In the genomic region with DNA sequence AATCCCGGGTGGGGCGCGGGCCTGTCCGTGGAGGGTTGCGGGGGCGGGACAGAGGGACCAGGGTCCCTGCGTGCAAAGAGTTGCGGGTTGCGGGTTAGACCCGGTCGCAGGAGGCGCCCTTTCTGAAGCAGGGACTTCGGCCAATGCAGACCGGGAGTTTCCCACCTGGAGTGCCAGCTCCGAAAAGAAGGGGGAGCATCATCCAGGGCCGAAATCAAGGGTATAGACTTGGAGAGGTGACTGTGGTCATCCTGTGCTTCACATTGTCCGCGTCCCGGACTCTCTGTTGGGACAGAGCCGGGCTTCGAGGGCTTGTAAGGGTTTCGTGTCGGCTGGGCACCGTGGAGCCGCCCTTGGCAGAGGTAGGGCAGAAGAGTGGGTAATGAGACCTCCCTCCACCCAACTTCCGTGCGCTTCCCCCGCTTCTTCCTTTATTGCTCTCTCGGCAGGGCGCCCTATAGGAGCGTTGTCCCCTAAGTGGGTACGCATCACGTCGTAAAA, we compare ENCODE assay signal across 7 mouse cellular contexts. TPM values are rescaled to one million over a fixed set of nuclear protein-coding genes. Genes with fewer than 3 reads are reported as not detected.
A peak's percentile ranks its signal among the peaks of the same experiment; 100 is the strongest.
DNase-seq lines count a peak whose midpoint lies in the region; ATAC-seq and TF ChIP-seq lines count a peak whose summit lies in the region.

No protein-coding gene starts in this region.

- peaks cover 19% of the 10 kb centered on the region for H3K4me1 ChIP-seq in forebrain, embryonic 15.5 days
- no peaks in the 10 kb centered on the region for H3K4me1 ChIP-seq in hindbrain, postnatal 0 days (ENCODE audit: insufficient read depth, low read length)
- H3K4me1 ChIP-seq in limb, embryonic 10.5 days: peaks cover 7% of the 10 kb centered on the region
- peaks cover 7% of the 10 kb centered on the region; the same call in 1 of the 2 replicates for H3K4me1 ChIP-seq in midbrain, embryonic 11.5 days (ENCODE audit: control insufficient read depth, insufficient read depth, low read length)

- peak; percentile 41 for TF ChIP-seq CTCF in hindbrain, postnatal 0 days (IDR thresholded peaks at IDR 0.05; ENCODE audit: low read depth)

- H3K4me2 ChIP-seq in forebrain, embryonic 15.5 days (replicated peaks): peak overlapping the region; percentile 78
- peak overlapping the region; percentile 83 for H3K4me2 ChIP-seq in hindbrain, postnatal 0 days (ENCODE audit: low read depth, low read length)
- H3K4me2 ChIP-seq in midbrain, embryonic 11.5 days: peak overlapping the region; percentile 87

- DNase-seq in NIH3T3 (ENCODE audit: low read depth): peak; percentile 47
- peak; percentile 69 for DNase-seq in cerebellum, adult 11 months
- DNase-seq in hindbrain, postnatal 0 days (ENCODE audit: low spot score): peak; percentile 57
- DNase-seq in limb, embryonic 10.5 days (ENCODE audit: low spot score): no peak
- peak; percentile 93 for DNase-seq in midbrain, embryonic 11.5 days (ENCODE audit: low spot score, missing footprints)
- DNase-seq in spleen, postnatal 10 days (ENCODE audit: low spot score in 2 of 2): peak; percentile 49 to 64

- peak overlapping the region; percentile 86 for H3K27ac ChIP-seq in forebrain, embryonic 15.5 days (replicated peaks)
- peak overlapping the region; percentile 85 for H3K27ac ChIP-seq in hindbrain, postnatal 0 days
- H3K27ac ChIP-seq in limb, embryonic 10.5 days: peak overlapping the region; percentile 93
- H3K27ac ChIP-seq in midbrain, embryonic 11.5 days (ENCODE audit: low read depth, low read length): peak overlapping the region; percentile 72

- no peaks in the 10 kb centered on the region; the same call in 1 of the 2 replicates for H3K36me3 ChIP-seq in forebrain, embryonic 15.5 days
- no peaks in the 10 kb centered on the region for H3K36me3 ChIP-seq in hindbrain, postnatal 0 days (ENCODE audit: insufficient read depth, low read length)
- peaks cover 23% of the 10 kb centered on the region for H3K36me3 ChIP-seq in limb, embryonic 10.5 days
- H3K36me3 ChIP-seq in midbrain, embryonic 11.5 days (ENCODE audit: control insufficient read depth, insufficient read depth, low read length): peaks cover 3% of the 10 kb centered on the region; the same call in 1 of the 2 replicates

- under 1% methylated on average over 34 of the region's 34 CpGs for WGBS in forebrain, embryonic 15.5 days
- WGBS in hindbrain, postnatal 0 days: 2% methylated on average over 34 of the region's 34 CpGs
- under 1% methylated on average over 34 of the region's 34 CpGs for whole genome bisulfite sequencing in limb, embryonic 10.5 days
- WGBS in midbrain, embryonic 11.5 days: under 1% methylated on average over 34 of the region's 34 CpGs

- peak overlapping the region; percentile 60 for H3K4me3 ChIP-seq in forebrain, embryonic 15.5 days
- H3K4me3 ChIP-seq in hindbrain, postnatal 0 days (ENCODE audit: low read length): peak overlapping the region; percentile 84
- peak overlapping the region; percentile 93 for H3K4me3 ChIP-seq in limb, embryonic 10.5 days
- H3K4me3 ChIP-seq in midbrain, embryonic 11.5 days (ENCODE audit: low read depth, low read length): peak overlapping the region; percentile 76

- H3K9me3 ChIP-seq in forebrain, embryonic 15.5 days: no peaks in the 10 kb centered on the region
- no peaks in the 10 kb centered on the region for H3K9me3 ChIP-seq in hindbrain, postnatal 0 days (ENCODE audit: low read length)
- no peaks in the 10 kb centered on the region for H3K9me3 ChIP-seq in limb, embryonic 10.5 days (replicated peaks)
- no peaks in the 10 kb centered on the region for H3K9me3 ChIP-seq in midbrain, embryonic 11.5 days (ENCODE audit: control insufficient read depth, low read length)

- peak overlapping the region; percentile 53 for H3K9ac ChIP-seq in forebrain, embryonic 15.5 days (replicated peaks)
- peak overlapping the region; percentile 78 for H3K9ac ChIP-seq in hindbrain, postnatal 0 days (replicated peaks; ENCODE audit: low read length)
- peak overlapping the region; percentile 84 for H3K9ac ChIP-seq in midbrain, embryonic 11.5 days (ENCODE audit: low read length)

- ATAC-seq in forebrain, embryonic 15.5 days (replicated peaks): peak; percentile 11
- no peak for ATAC-seq in hindbrain, postnatal 0 days
- ATAC-seq in midbrain, embryonic 11.5 days (ENCODE audit: low FRiP score): no peak

- no peaks in the 10 kb centered on the region for H3K27me3 ChIP-seq in forebrain, embryonic 15.5 days
- no peaks in the 10 kb centered on the region for H3K27me3 ChIP-seq in hindbrain, postnatal 0 days (ENCODE audit: insufficient read depth, low read length)
- H3K27me3 ChIP-seq in limb, embryonic 10.5 days (ENCODE audit: low read depth, poor library complexity, severe bottlenecking): no peaks in the 10 kb centered on the region
- no peaks in the 10 kb centered on the region for H3K27me3 ChIP-seq in midbrain, embryonic 11.5 days (ENCODE audit: control insufficient read depth, insufficient read depth, low read length)

RNA-seq across cellular contexts. Expression of a gene that starts 0.6 kb away (rescaled TPM):
- polyA plus RNA-seq in forebrain, embryonic 15.5 days (2015; fragmentation: Nextera tagmentation; extraction: Ambion mirVana): 22.8 and 23.4 TPM in 2 replicates
- total RNA-seq in hindbrain, postnatal 0 days (2014; rRNA removed): 23.1 and 28.9 TPM in 2 replicates
- polyA plus RNA-seq in hindbrain, postnatal 0 days (2015; fragmentation: Nextera tagmentation; extraction: Ambion mirVana): 18.2 and 19.6 TPM in 2 replicates
- 11.8 and 15.4 TPM in 2 replicates for polyA plus RNA-seq in limb, embryonic 10.5 days (2016; fragmentation: Nextera tagmentation; extraction: Ambion mirVana)
- 18.4 and 19.6 TPM in 2 replicates for polyA plus RNA-seq in midbrain, embryonic 11.5 days (2014; fragmentation: Nextera tagmentation; extraction: Ambion mirVana)

RNA-seq across cellular contexts. Expression of a gene that starts 0.8 kb away (rescaled TPM):
- polyA plus RNA-seq in forebrain, embryonic 15.5 days (2015; fragmentation: Nextera tagmentation; extraction: Ambion mirVana): 26.6 and 27.4 TPM in 2 replicates
- 15.6 and 25.7 TPM in 2 replicates for total RNA-seq in hindbrain, postnatal 0 days (2014; rRNA removed)
- polyA plus RNA-seq in hindbrain, postnatal 0 days (2015; fragmentation: Nextera tagmentation; extraction: Ambion mirVana): 23.8 and 23.9 TPM in 2 replicates
- polyA plus RNA-seq in limb, embryonic 10.5 days (2016; fragmentation: Nextera tagmentation; extraction: Ambion mirVana): 29.8 and 32.5 TPM in 2 replicates
- polyA plus RNA-seq in midbrain, embryonic 11.5 days (2014; fragmentation: Nextera tagmentation; extraction: Ambion mirVana): 33.7 and 37.2 TPM in 2 replicates

RNA-seq across cellular contexts. Expression of a gene that starts 19.3 kb away (rescaled TPM):
- polyA plus RNA-seq in forebrain, embryonic 15.5 days (2015; fragmentation: Nextera tagmentation; extraction: Ambion mirVana): 81.0 and 86.0 TPM in 2 replicates
- 14.0 and 15.6 TPM in 2 replicates for total RNA-seq in hindbrain, postnatal 0 days (2014; rRNA removed)
- polyA plus RNA-seq in hindbrain, postnatal 0 days (2015; fragmentation: Nextera tagmentation; extraction: Ambion mirVana): 29.8 and 35.8 TPM in 2 replicates
- 338 and 354 TPM in 2 replicates for polyA plus RNA-seq in limb, embryonic 10.5 days (2016; fragmentation: Nextera tagmentation; extraction: Ambion mirVana)
- polyA plus RNA-seq in midbrain, embryonic 11.5 days (2014; fragmentation: Nextera tagmentation; extraction: Ambion mirVana): 198 and 215 TPM in 2 replicates
